Mouse (Mus musculus) stomach, embryonic 16.5 days (tissue): ENCODE measurements around the gene Tcte1. TPM values are rescaled to one million over a fixed set of nuclear protein-coding genes. Genes with fewer than 3 reads are reported as not detected.

Experiments
- ATAC-seq: fragments of 200-750 bp; cut with Nextera tagmentation; 2 replicates; pipeline ENCODE4 v1.8.0; 2017; ENCODE audit warnings: moderate number of reproducible peaks, moderate TSS enrichment; ENCODE audit not compliant: insufficient read depth, low FRiP score
- H3K27ac ChIP-seq: fragments of 300-500 bp; sonication (generic); 2 replicates; pipeline ENCODE4 v1.5.1; 2014; ENCODE audit warnings: low read length
- H3K27me3 ChIP-seq: fragments of 300-500 bp; sonication (generic); 2 replicates; pipeline ENCODE4 v1.6.1; 2014; ENCODE audit warnings: low read length, control low read depth, mixed read lengths; ENCODE audit not compliant: control insufficient read depth, insufficient read depth
- H3K36me3 ChIP-seq: fragments of 300-500 bp; sonication (generic); 2 replicates; pipeline ENCODE4 v1.6.1; 2014; ENCODE audit warnings: low read length; ENCODE audit not compliant: control insufficient read depth, insufficient read depth
- H3K4me1 ChIP-seq: fragments of 300-500 bp; sonication (generic); 2 replicates; pipeline ENCODE4 v1.6.1; 2014; ENCODE audit warnings: low read length, control low read depth, mixed read lengths; ENCODE audit not compliant: control insufficient read depth, insufficient read depth
- H3K4me2 ChIP-seq: fragments of 300-500 bp; sonication (generic); 2 replicates; pipeline ENCODE4 v1.6.1; 2014; ENCODE audit warnings: low read depth, low read length, mixed read lengths
- H3K4me3 ChIP-seq: fragments of 300-500 bp; sonication (generic); replicated peaks from 2 replicates; pipeline ENCODE4 v1.5.1; 2014; ENCODE audit warnings: mild to moderate bottlenecking, low read length
- H3K9ac ChIP-seq: fragments of 300-500 bp; sonication (generic); 2 replicates; pipeline ENCODE4 v1.6.1; 2014; ENCODE audit warnings: low read length
- H3K9me3 ChIP-seq: fragments of 300-500 bp; sonication (generic); replicated peaks from 2 replicates; pipeline ENCODE4 v1.6.1; 2016; ENCODE audit warnings: low read length, control low read depth; ENCODE audit not compliant: control insufficient read depth
- WGBS: fragments of 180-500 bp; shearing (Covaris S2); extraction: QIAGEN DNeasy Blood & Tissue Kit; methylation state at CpG from one replicate; pipeline ENCODE4 v1.1.7; 2014; 5-methylcytosine and 5-hydroxymethylcytosine counted together
- polyA plus RNA-seq: library from polyadenylated mRNA; unstranded; fragments of >200 nt; fragmentation: Nextera tagmentation; extraction: Ambion mirVana; gene quantifications from 2 replicates; pipeline ENCODE4 v1.2.1, GENCODE M21; 2015

The Tcte1 gene
- polyA plus RNA-seq, 1 experiment from 2014 or later: 0.28 TPM

GRCm38 (mm10) chr17:45573087-45573779, 50.0 kb downstream of the Tcte1 start, which contains the start of gene Hsp90ab1:
Gene Hsp90ab1, minus strand, starts transcription at chr17:45573271.
- peaks cover 24% of the 10 kb centered on the region for H3K4me1 ChIP-seq
- 1% methylated on average over 40 of the region's 41 CpGs for WGBS

GRCm38 (mm10) chr17:45573780-45574123, 50.5 kb downstream of the Tcte1 start:
- H3K4me3 ChIP-seq: peak overlapping the region; percentile 100
- H3K4me2 ChIP-seq: peak overlapping the region; percentile 81
- peaks cover 24% of the 10 kb centered on the region for H3K4me1 ChIP-seq
- peak; percentile 77 for ATAC-seq
- H3K9me3 ChIP-seq: no peaks in the 10 kb centered on the region
- H3K27me3 ChIP-seq: no peaks in the 10 kb centered on the region
- H3K9ac ChIP-seq: peak overlapping the region; percentile 95
- WGBS: 0% methylated on average over 18 of the region's 18 CpGs
- H3K36me3 ChIP-seq: peaks cover 30% of the 10 kb centered on the region
- H3K27ac ChIP-seq: peak overlapping the region; percentile 99

More at GRCm38 (mm10) chr17:45573087-45573779, 50.0 kb downstream of the Tcte1 start, which contains the start of gene Hsp90ab1:
- Histone ChIP-seq H3K27me3 (no peaks in the 10 kb centered on the region), H3K36me3 (peaks cover 35% of the 10 kb centered on the region), H3K27ac (peak within 1 kb of the TSS; percentile 99), H3K9me3 (no peaks in the 10 kb centered on the region), H3K4me2 (peak within 1 kb of the TSS; percentile 86), H3K9ac (peak within 1 kb of the TSS; percentile 100), H3K4me3 (peak within 1 kb of the TSS; percentile 100)
- ATAC-seq: peak; percentile 84

GRCm38 (mm10) chr17:45574129-45574761, 51.0 kb downstream of the Tcte1 start:
- Histone ChIP-seq H3K27me3 (no peaks in the 10 kb centered on the region), H3K9me3 (no peaks in the 10 kb centered on the region), H3K36me3 (peaks cover 25% of the 10 kb centered on the region), H3K4me2 (peak overlapping the region; percentile 81), H3K4me1 (peaks cover 24% of the 10 kb centered on the region), H3K9ac (peak overlapping the region; percentile 95), H3K4me3 (peak overlapping the region; percentile 100), H3K27ac (peak overlapping the region; percentile 99)
- WGBS: 4% methylated on average over 17 of the region's 17 CpGs
- ATAC-seq: peak; percentile 69

- H3K9me3 ChIP-seq: no peaks in the 10 kb centered on the region
- no peak overlapping the region for H3K4me3 ChIP-seq
- peaks cover 16% of the 10 kb centered on the region for H3K36me3 ChIP-seq
- ATAC-seq: no peak
- peak overlapping the region; percentile 99 for H3K27ac ChIP-seq
- peak overlapping the region; percentile 95; the same call in 1 of the 2 replicates for H3K9ac ChIP-seq
- H3K4me1 ChIP-seq: peaks cover 17% of the 10 kb centered on the region
- no peaks in the 10 kb centered on the region for H3K27me3 ChIP-seq
- 89% methylated on average over 8 of the region's 8 CpGs for WGBS
- no peak overlapping the region for H3K4me2 ChIP-seq
Measured at GRCm38 (mm10) chr17:45575123-45575897, 52.1 kb downstream of the Tcte1 start.

- Histone ChIP-seq H3K27me3 (no peaks in the 10 kb centered on the region), H3K4me2 (peak overlapping the region; percentile 18; the same call in 1 of the 2 replicates), H3K27ac (peak overlapping the region; percentile 89), H3K9ac (no peak overlapping the region), H3K36me3 (no peaks in the 10 kb centered on the region), H3K4me3 (no peak overlapping the region), H3K9me3 (no peaks in the 10 kb centered on the region), H3K4me1 (peaks cover 18% of the 10 kb centered on the region)
- WGBS: 41% methylated on average over 5 of the region's 5 CpGs
- no peak for ATAC-seq
Measured at GRCm38 (mm10) chr17:45578242-45578641, 55.0 kb downstream of the Tcte1 start.

- no peaks in the 10 kb centered on the region for H3K27me3 ChIP-seq
- ATAC-seq: no peak
- no peaks in the 10 kb centered on the region for H3K36me3 ChIP-seq
- no peak overlapping the region for H3K9ac ChIP-seq
- H3K9me3 ChIP-seq: no peaks in the 10 kb centered on the region
- H3K4me2 ChIP-seq: no peak overlapping the region
- peaks cover 18% of the 10 kb centered on the region for H3K4me1 ChIP-seq
- 74% methylated on average over 7 of the region's 7 CpGs for WGBS
- peak overlapping the region; percentile 89 for H3K27ac ChIP-seq
- no peak overlapping the region for H3K4me3 ChIP-seq
Measured at GRCm38 (mm10) chr17:45578843-45579242, 55.6 kb downstream of the Tcte1 start.

GRCm38 (mm10) chr17:45579554-45579953, 56.3 kb downstream of the Tcte1 start:
- no peak for ATAC-seq
- H3K4me3 ChIP-seq: no peak overlapping the region
- no peaks in the 10 kb centered on the region for H3K27me3 ChIP-seq
- WGBS: 70% methylated on average over 4 of the region's 4 CpGs
- H3K36me3 ChIP-seq: no peaks in the 10 kb centered on the region
- no peak overlapping the region for H3K4me2 ChIP-seq
- no peaks in the 10 kb centered on the region for H3K9me3 ChIP-seq
- H3K27ac ChIP-seq: 0 out of 2 replicates have a peak overlapping the region, but pooled peaks have one; percentile 32
- peaks cover 19% of the 10 kb centered on the region for H3K4me1 ChIP-seq
- no peak overlapping the region for H3K9ac ChIP-seq

- Histone ChIP-seq H3K4me1 (peaks cover 27% of the 10 kb centered on the region), H3K9me3 (no peaks in the 10 kb centered on the region), H3K4me2 (peak overlapping the region; percentile 25), H3K27me3 (no peaks in the 10 kb centered on the region), H3K9ac (peak overlapping the region; percentile 32; the same call in 1 of the 2 replicates), H3K36me3 (no peaks in the 10 kb centered on the region), H3K4me3 (no peak overlapping the region), H3K27ac (peak overlapping the region; percentile 74)
- ATAC-seq: peak; percentile 26; the same call in 1 of the 2 replicates
- WGBS: 24% methylated on average over 12 of the region's 12 CpGs
Measured at GRCm38 (mm10) chr17:45580958-45581477, 57.8 kb downstream of the Tcte1 start.
